Mouse (Mus musculus): ENCODE results near the gene Rassf7. TPM values are rescaled to one million over a fixed set of nuclear protein-coding genes. Genes with fewer than 3 reads are reported as not detected.

Rassf7 gene
- polyA plus RNA-seq, 1 experiment from 2014 or later, result 40.0 TPM

DNA sequence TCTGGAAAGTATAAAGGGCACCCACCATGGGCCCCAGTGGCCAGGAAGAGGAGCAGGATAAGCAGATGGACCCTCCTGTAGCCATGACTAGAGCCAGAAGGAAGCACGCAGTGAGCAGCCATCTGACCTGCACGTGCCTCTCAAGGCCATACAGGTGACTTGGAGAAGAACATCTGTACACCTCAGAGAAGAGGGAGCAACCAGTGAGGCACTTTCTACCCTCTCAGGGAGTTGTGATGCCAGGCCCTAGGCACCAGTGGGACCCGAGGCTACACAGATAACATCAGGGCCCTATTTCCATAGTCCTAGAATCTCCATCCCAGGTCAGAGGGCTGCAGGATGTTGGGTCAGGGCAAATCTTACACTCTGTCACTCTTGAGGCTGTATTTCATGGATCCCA, 25.4 kb upstream of the Rassf7 start:
- no peak for ATAC-seq (ENCODE audit: insufficient number of reproducible peaks, insufficient read depth, low FRiP score, low TSS enrichment, low read depth)
- Histone ChIP-seq H3K4me2 (no peak overlapping the region), H3K4me3 (no peak overlapping the region), H3K9ac (peak overlapping the region; percentile 7; the same call in 1 of the 2 replicates), H3K4me1 (peaks cover 22% of the 10 kb centered on the region), H3K36me3 (peaks cover 38% of the 10 kb centered on the region), H3K27me3 (no peaks in the 10 kb centered on the region), H3K9me3 (no peaks in the 10 kb centered on the region), H3K27ac (no peak overlapping the region)
- whole genome bisulfite sequencing, result 82% methylated on average over 3 of the region's 3 CpGs

DNA sequence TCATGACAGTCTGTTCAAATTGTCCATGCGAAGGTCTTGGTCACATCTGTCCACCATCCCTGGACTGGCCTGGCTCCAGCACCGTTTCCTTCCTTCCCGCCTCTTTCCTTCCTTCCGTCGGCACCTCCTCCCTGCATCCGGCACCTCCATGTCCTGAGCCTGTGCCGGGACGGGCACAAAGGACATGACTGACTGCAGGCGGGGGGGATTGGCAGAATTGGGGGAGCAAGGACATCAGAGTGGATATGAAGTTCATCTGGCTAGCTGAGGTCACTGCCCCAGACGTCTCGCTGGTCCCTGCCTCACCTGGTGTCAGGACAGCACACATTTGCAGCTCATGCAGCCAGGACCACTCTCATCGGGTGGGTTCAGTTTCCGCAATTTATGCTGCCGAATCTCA, 24.6 kb upstream of the Rassf7 start:
- WGBS, result 81% methylated on average over 14 of the region's 14 CpGs

DNA sequence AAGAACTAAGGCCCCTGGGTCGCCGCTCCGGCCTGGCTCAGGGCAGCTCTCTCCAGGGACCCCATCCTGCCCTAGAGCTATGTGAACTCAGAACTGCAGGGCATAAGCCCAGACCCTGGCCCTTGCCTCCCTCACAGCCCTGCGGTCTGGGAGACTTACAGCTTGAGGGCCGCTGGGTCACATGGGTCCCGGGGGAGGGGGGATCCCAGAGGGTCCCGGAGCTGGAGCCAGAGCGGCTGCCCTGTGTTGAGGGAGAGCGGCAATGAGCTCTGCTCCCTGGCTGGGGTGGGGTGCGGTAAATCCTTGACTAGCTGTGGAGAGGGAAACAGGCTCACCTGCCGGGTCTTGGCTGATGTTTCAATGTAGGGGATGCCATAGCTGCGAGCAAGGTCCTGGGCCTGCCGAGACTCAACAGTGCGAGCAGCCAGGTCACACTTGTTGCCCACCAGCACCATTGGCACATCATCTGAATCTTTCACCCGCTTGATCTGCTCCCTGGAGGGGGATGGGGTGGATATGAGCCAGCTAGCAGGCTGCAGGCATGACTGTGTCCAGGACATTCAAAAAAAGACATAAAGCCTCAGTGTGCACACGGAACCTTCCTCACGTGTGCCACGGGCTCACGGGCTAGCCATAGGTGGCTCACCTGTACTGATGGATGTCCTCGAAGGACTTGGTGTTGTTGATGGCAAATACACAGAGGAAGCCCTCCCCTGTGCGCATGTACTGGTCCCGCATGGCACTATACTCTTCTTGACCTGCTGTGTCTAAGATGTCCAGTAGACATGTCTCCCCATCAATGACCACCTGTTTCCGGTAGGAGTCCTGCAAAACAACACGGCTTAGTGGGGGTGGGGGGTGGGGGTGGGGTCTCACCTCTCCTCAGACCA, 23.6 kb upstream of the Rassf7 start:
- Histone ChIP-seq H3K27ac (no peak overlapping the region), H3K4me1 (peaks cover 27% of the 10 kb centered on the region), H3K9me3 (no peaks in the 10 kb centered on the region), H3K4me2 (peak overlapping the region; percentile 98), H3K4me3 (peak overlapping the region; percentile 91), H3K9ac (peak overlapping the region; percentile 93), H3K36me3 (peaks cover 38% of the 10 kb centered on the region), H3K27me3 (no peaks in the 10 kb centered on the region)
- 88% methylated on average over 24 of the region's 24 CpGs for WGBS
- no peak for ATAC-seq (ENCODE audit: insufficient number of reproducible peaks, insufficient read depth, low FRiP score, low TSS enrichment, low read depth)

More for the DNA sequence above, 24.6 kb upstream of the Rassf7 start:
- H3K4me1 ChIP-seq, result peaks cover 27% of the 10 kb centered on the region
- H3K27ac ChIP-seq, result no peak overlapping the region
- H3K9ac ChIP-seq, result 0 out of 2 replicates have a peak overlapping the region, but pooled peaks have one; percentile 46
- no peak for ATAC-seq (ENCODE audit: insufficient number of reproducible peaks, insufficient read depth, low FRiP score, low TSS enrichment, low read depth)
- no peak overlapping the region for H3K4me3 ChIP-seq
- H3K36me3 ChIP-seq, result peaks cover 38% of the 10 kb centered on the region
- no peaks in the 10 kb centered on the region for H3K9me3 ChIP-seq
- H3K27me3 ChIP-seq, result no peaks in the 10 kb centered on the region
- H3K4me2 ChIP-seq, result no peak overlapping the region

DNA sequence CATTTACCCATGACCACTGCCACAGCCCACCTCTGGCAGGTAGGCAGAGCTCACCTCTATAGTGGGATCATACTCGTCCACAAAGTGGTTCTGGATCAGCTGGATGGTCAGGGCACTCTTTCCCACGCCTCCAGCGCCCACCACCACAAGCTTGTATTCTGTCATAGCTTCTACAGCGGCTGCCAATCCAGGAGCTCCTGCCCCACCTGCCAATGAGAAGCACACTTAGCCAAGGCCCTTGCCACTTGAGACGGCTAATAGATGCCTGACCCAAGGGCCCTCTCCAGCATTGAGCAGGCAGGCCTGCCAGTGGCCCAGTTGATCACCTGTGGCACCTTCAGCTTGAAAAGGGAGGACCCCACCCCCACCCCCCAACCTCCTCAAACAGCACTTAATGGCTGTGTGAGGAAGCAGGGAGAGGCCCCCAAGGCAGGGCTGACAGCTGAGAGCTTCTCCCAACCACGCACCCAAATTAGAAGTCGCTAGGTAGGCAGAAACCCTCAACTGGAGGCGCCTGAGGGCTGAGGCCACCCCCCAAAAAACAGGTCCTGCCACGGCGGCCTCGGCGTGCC, 22.8 kb upstream of the Rassf7 start:
- 0 out of 2 replicates have a peak, but pooled peaks have one; percentile 2 for ATAC-seq (ENCODE audit: insufficient number of reproducible peaks, insufficient read depth, low FRiP score, low TSS enrichment, low read depth)

DNA sequence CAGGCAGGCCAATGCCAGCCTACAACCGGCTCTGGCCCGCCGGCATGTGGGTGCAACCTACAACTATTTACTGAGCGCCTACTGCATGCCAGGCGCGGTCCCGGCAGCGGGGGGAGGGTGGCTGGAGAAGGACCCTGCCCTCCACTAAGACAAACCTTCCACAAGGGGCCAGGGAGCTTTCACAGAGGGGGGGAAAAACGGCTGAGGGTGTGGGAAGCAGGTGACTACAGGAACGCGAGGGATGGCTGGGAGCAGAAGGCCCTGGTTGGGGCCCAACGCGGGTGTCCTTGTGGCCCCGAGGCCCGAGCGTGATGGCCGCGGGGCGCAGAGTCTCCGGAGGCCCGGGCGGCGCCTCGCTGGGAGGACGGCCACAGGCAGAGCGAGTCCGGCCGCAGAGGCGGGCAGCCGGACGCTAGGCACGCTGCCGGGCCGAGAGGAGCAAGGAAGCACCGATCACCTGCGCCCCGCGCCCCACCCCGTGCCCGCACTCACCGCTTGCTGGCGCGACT, 22.3 kb upstream of the Rassf7 start:
- H3K27me3 ChIP-seq, result no peaks in the 10 kb centered on the region
- ATAC-seq (ENCODE audit: insufficient number of reproducible peaks, insufficient read depth, low FRiP score, low TSS enrichment, low read depth), result peak; percentile 7; the same call in 1 of the 2 replicates
- peak overlapping the region; percentile 89 for H3K27ac ChIP-seq
- under 1% methylated on average over 36 of the region's 43 CpGs for WGBS
- peak overlapping the region; percentile 91 for H3K4me3 ChIP-seq
- H3K36me3 ChIP-seq, result peaks cover 38% of the 10 kb centered on the region
- H3K9ac ChIP-seq, result peak overlapping the region; percentile 93
- H3K4me2 ChIP-seq, result peak overlapping the region; percentile 98
- H3K9me3 ChIP-seq, result no peaks in the 10 kb centered on the region
- peaks cover 27% of the 10 kb centered on the region for H3K4me1 ChIP-seq

More for the DNA sequence above, 22.8 kb upstream of the Rassf7 start:
- 29% methylated on average over 12 of the region's 12 CpGs for WGBS
- no peaks in the 10 kb centered on the region for H3K27me3 ChIP-seq
- peak overlapping the region; percentile 98 for H3K4me2 ChIP-seq
- H3K4me1 ChIP-seq, result peaks cover 27% of the 10 kb centered on the region
- H3K9ac ChIP-seq, result peak overlapping the region; percentile 93
- peaks cover 38% of the 10 kb centered on the region for H3K36me3 ChIP-seq
- H3K4me3 ChIP-seq, result peak overlapping the region; percentile 91
- H3K9me3 ChIP-seq, result no peaks in the 10 kb centered on the region
- H3K27ac ChIP-seq, result peak overlapping the region; percentile 89; the same call in 1 of the 2 replicates

DNA sequence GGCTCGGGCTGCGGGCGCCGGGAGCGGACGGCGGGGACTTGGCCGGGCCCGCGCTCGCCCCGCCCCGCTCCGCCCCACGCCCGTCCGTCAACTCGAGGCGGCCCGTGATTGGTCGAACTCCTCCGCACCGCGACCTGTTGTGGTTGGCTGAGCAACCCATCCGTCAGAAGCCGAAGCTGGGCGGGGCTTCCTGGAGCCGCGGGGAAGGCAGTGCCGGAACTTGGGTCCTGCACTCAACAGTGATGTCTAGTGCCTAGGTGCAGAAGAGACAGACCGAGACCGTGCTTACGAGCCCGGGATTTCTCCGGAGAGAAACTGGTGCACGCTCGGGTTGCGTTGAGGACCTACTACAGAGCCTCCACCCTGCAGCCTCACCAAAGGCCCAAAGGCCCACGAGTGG, 21.7 kb upstream of the Rassf7 start, which contains the start of the genes Hras and Lrrc56:
Gene Hras, minus strand, starts transcription at position 58 of the 400 bp plus-strand sequence.
Gene Lrrc56, plus strand, starts transcription at position 210 of the 400 bp plus-strand sequence.
- H3K4me3 ChIP-seq, result peak within 1 kb of the TSS; percentile 91
- peaks cover 27% of the 10 kb centered on the region for H3K4me1 ChIP-seq
- peak within 1 kb of the TSS; percentile 89 for H3K27ac ChIP-seq
- ATAC-seq (ENCODE audit: insufficient number of reproducible peaks, insufficient read depth, low FRiP score, low TSS enrichment, low read depth), result peak; percentile 91
- peaks cover 35% of the 10 kb centered on the region for H3K36me3 ChIP-seq
- H3K4me2 ChIP-seq, result peak within 1 kb of the TSS; percentile 98
- H3K27me3 ChIP-seq, result no peaks in the 10 kb centered on the region
- peak within 1 kb of the TSS; percentile 93 for H3K9ac ChIP-seq
- WGBS, result under 1% methylated on average over 38 of the region's 39 CpGs
- no peaks in the 10 kb centered on the region for H3K9me3 ChIP-seq

DNA sequence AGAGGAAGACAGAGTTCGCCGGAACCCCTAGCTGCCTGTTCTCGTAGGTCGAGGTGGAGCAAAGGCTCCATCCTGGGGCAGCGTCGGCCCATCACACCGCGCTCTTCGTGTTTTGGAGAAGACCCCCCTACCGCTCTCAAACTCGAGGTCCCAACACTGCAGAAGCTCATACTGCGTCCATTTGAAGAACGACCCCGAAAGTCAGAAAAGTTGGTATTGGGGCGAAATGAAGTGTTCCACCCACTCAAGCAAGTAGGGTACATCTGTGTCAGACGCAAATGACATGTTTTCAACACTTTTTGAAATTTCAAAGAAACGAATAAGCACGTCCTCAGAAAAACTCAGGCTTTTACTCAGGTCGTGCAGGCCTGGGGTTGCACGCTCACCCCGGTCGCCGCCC, 21.3 kb upstream of the Rassf7 start:
- no peaks in the 10 kb centered on the region for H3K27me3 ChIP-seq
- peak overlapping the region; percentile 80 for H3K27ac ChIP-seq
- H3K9ac ChIP-seq, result peak overlapping the region; percentile 77
- peak overlapping the region; percentile 91 for H3K4me3 ChIP-seq
- H3K36me3 ChIP-seq, result peaks cover 31% of the 10 kb centered on the region
- H3K4me2 ChIP-seq, result peak overlapping the region; percentile 98
- WGBS, result under 1% methylated on average over 23 of the region's 23 CpGs
- no peak for ATAC-seq (ENCODE audit: insufficient number of reproducible peaks, insufficient read depth, low FRiP score, low TSS enrichment, low read depth)
- H3K4me1 ChIP-seq, result peaks cover 27% of the 10 kb centered on the region
- H3K9me3 ChIP-seq, result no peaks in the 10 kb centered on the region

DNA sequence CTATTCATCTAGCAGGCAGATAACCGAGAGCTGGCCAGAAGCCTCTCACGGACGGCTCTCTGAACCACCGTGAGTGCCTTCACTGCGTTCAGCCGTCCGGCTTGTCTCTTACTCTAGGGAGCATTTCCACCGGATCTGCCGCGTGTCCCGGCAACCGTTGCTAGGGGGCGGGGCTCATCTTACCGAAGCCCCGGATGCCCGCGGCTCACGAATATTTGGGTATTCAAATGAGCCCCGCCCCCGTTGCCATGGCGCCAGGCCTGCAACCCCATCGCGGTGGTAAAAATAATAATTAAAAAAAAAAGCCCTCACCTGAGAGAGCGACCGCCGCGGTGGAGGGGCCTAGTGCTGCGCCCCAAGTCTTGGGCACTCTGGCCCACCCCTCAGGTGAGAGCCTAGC, 20.8 kb upstream of the Rassf7 start:
- H3K4me1 ChIP-seq, result peaks cover 27% of the 10 kb centered on the region
- ATAC-seq (ENCODE audit: insufficient number of reproducible peaks, insufficient read depth, low FRiP score, low TSS enrichment, low read depth), result no peak; the same call in 1 of the 2 replicates
- H3K4me3 ChIP-seq, result peak overlapping the region; percentile 91
- WGBS, result under 1% methylated on average over 28 of the region's 28 CpGs
- H3K27me3 ChIP-seq, result no peaks in the 10 kb centered on the region
- H3K9me3 ChIP-seq, result no peaks in the 10 kb centered on the region
- peak overlapping the region; percentile 98 for H3K4me2 ChIP-seq
- peak overlapping the region; percentile 77 for H3K9ac ChIP-seq
- H3K27ac ChIP-seq, result peak overlapping the region; percentile 80
- H3K36me3 ChIP-seq, result peaks cover 26% of the 10 kb centered on the region

DNA sequence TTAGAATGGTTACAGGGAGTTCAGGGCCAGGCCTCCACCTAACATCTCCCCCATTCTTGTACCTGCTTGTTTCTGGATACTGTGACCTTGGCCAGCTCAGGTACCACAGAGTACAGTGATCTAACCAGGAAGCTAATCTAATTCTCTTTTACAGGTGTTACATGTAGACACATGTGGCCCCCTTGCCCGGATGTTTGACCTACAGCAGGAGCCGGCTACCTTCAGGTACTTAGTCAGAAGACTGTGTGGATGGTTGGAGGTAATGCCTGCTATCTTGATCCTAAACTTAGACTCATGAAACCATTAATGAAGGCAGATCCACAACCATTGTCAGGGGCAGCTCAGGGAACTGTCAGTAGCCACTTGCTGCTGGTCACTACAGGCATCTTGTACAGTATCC, 19.9 kb upstream of the Rassf7 start:
- Histone ChIP-seq H3K27ac (peak overlapping the region; percentile 60; the same call in 1 of the 2 replicates), H3K9ac (no peak overlapping the region), H3K4me3 (0 out of 2 replicates have a peak overlapping the region, but pooled peaks have one; percentile 91)

DNA sequence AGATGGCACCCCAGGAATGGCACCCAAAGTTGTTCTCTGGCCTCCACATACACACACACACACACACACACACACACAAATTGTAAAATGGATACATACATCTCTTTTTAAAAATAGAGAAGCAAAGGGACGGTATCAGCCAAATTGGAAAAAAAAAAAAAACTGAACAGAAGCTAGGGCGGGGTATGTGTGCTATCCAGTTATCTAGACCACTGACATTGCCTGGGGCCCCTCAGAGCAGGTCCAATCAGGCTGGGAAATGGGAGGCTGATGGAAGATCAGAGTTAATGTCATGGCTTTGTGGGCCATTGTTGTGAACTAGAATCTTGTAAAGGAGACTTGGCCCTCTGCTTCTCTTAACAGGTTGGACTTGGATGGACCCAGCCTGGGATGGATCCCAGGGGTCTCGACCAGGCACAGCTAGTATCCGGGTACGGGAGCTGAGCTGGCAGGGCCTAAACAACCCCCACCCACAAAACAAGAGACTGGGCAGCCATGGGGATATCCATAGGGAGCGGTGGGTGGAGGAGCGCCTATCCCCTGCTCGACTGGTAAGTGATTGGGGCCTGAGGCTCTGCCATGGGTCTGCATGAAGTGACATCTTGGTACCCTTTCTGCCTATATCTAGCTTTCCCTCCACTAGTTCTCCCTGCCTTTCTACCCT, 18.9 kb upstream of the Rassf7 start:
- no peak overlapping the region for H3K4me2 ChIP-seq
- no peak overlapping the region for H3K27ac ChIP-seq
- no peak for ATAC-seq (ENCODE audit: insufficient number of reproducible peaks, insufficient read depth, low FRiP score, low TSS enrichment, low read depth)
- H3K36me3 ChIP-seq, result peaks cover 7% of the 10 kb centered on the region
- H3K9me3 ChIP-seq, result no peaks in the 10 kb centered on the region
- H3K9ac ChIP-seq, result no peak overlapping the region
- H3K4me1 ChIP-seq, result peaks cover 24% of the 10 kb centered on the region
- H3K4me3 ChIP-seq, result no peak overlapping the region
- 88% methylated on average over 8 of the region's 8 CpGs for WGBS
- H3K27me3 ChIP-seq, result no peaks in the 10 kb centered on the region

More for the DNA sequence above, 19.9 kb upstream of the Rassf7 start:
- 93% methylated on average over 2 of the region's 2 CpGs for WGBS
- H3K9me3 ChIP-seq, result no peaks in the 10 kb centered on the region
- H3K4me2 ChIP-seq, result peak overlapping the region; percentile 98
- H3K36me3 ChIP-seq, result peaks cover 17% of the 10 kb centered on the region
- H3K27me3 ChIP-seq, result no peaks in the 10 kb centered on the region
- ATAC-seq (ENCODE audit: insufficient number of reproducible peaks, insufficient read depth, low FRiP score, low TSS enrichment, low read depth), result no peak
- peaks cover 27% of the 10 kb centered on the region for H3K4me1 ChIP-seq

DNA sequence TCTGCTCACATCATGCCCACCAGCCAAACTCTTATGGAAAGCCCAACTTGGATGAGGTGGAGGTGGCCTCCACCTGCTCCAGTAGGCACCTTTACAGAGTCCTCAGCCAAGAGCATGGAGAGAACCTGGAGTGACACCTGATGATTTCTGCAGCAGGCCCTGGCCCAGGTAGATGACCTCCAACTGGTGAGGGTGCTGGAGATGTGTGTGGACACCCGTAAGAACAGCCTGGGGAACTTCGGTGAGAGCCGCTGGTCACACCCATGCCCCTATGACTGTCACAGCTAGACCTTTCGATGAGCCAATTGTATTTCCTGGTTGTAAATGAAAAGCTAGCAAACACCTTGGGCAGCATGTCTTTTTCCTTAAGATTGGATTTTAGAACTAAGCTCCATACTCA, 17.5 kb upstream of the Rassf7 start:
- no peak overlapping the region for H3K27ac ChIP-seq
- no peak overlapping the region for H3K4me3 ChIP-seq
- H3K36me3 ChIP-seq, result no peaks in the 10 kb centered on the region
- H3K27me3 ChIP-seq, result no peaks in the 10 kb centered on the region
- H3K9ac ChIP-seq, result no peak overlapping the region
- ATAC-seq (ENCODE audit: insufficient number of reproducible peaks, insufficient read depth, low FRiP score, low TSS enrichment, low read depth), result no peak
- H3K9me3 ChIP-seq, result no peaks in the 10 kb centered on the region
- H3K4me2 ChIP-seq, result no peak overlapping the region
- 93% methylated on average over 4 of the region's 4 CpGs for WGBS
- H3K4me1 ChIP-seq, result peaks cover 11% of the 10 kb centered on the region
